Mouse (Mus musculus) embryonic fibroblast, embryonic 13.5 days (primary cell): ENCODE results near the gene Morc3. TPM values are rescaled to one million over a fixed set of nuclear protein-coding genes. Genes with fewer than 3 reads are reported as not detected.
"Not testable (repeated sequence)": the region's sequence is repeated elsewhere in the genome, so short reads cannot be mapped to it uniquely, and the experiment has no call there.

Experiments
- H3K27ac ChIP-seq: 2 replicates; pipeline ENCODE4 v1.5.1; 2012; ENCODE audit warnings: low read length, control low read depth, inconsistent platforms; ENCODE audit not compliant: insufficient read depth
- H3K4me1 ChIP-seq: 2 replicates; pipeline ENCODE4 v1.6.1; 2011; ENCODE audit warnings: low read length; ENCODE audit not compliant: control insufficient read depth, insufficient read depth
- H3K4me3 ChIP-seq: 2 replicates; pipeline ENCODE4 v1.5.1; 2011; ENCODE audit warnings: mild to moderate bottlenecking, control low read depth, low read length; ENCODE audit not compliant: insufficient read depth
- CTCF ChIP-seq: IDR thresholded peaks from 2 replicates; pipeline ENCODE4 v1.5.1; 2011; ENCODE audit warnings: mild to moderate bottlenecking, control low read depth, low read length, moderate library complexity, borderline replicate concordance; ENCODE audit not compliant: insufficient read depth
- POLR2A ChIP-seq: IDR thresholded peaks from 2 replicates; pipeline ENCODE4 v1.6.1; 2011; ENCODE audit warnings: low read depth, mild to moderate bottlenecking, control low read depth, low read length, moderate library complexity
- polyA plus RNA-seq: library from polyadenylated mRNA; stranded (reverse); fragments of >200 nt; gene quantifications from 2 replicates; pipeline ENCODE4 v1.2.4, GENCODE M21; 2011; ENCODE audit warnings: low read depth; ENCODE audit not compliant: missing spikeins, insufficient read length

Morc3 gene
- polyA plus RNA-seq, 1 experiment = 41.2 TPM

- TF ChIP-seq POLR2A = no peak
- no peak for TF ChIP-seq CTCF
- no peaks in the 10 kb centered on the region for H3K4me1 ChIP-seq
- no peak overlapping the region for H3K27ac ChIP-seq
- no peak overlapping the region for H3K4me3 ChIP-seq
Measured at GRCm38 (mm10) chr16:93817371-93817770, 14.6 kb upstream of the Morc3 start.

GRCm38 (mm10) chr16:93818691-93819324 is 13.1 kb upstream of the Morc3 start:
- TF ChIP-seq CTCF (no peak), POLR2A (no peak)
- no peak overlapping the region for H3K27ac ChIP-seq
- no peak overlapping the region for H3K4me3 ChIP-seq
- no peaks in the 10 kb centered on the region for H3K4me1 ChIP-seq

- no peak for TF ChIP-seq CTCF
- no peak for TF ChIP-seq POLR2A
- Histone ChIP-seq H3K27ac (no peak overlapping the region), H3K4me1 (no peaks in the 10 kb centered on the region), H3K4me3 (no peak overlapping the region)
Measured at GRCm38 (mm10) chr16:93819325-93819696, 12.6 kb upstream of the Morc3 start.

- TF ChIP-seq POLR2A = no peak
- no peak for TF ChIP-seq CTCF
- Histone ChIP-seq H3K4me3 (no peak overlapping the region), H3K27ac (no peak overlapping the region), H3K4me1 (no peaks in the 10 kb centered on the region)
Measured at GRCm38 (mm10) chr16:93820040-93820439, 11.9 kb upstream of the Morc3 start.

- Histone ChIP-seq H3K27ac (no peak overlapping the region), H3K4me1 (no peaks in the 10 kb centered on the region), H3K4me3 (no peak overlapping the region)
- TF ChIP-seq POLR2A = no peak
- TF ChIP-seq CTCF = no peak
Measured at GRCm38 (mm10) chr16:93821706-93822105, 10.2 kb upstream of the Morc3 start.

- H3K4me1 ChIP-seq, H3K27ac ChIP-seq, H3K4me3 ChIP-seq: not testable (repeated sequence)
Measured at GRCm38 (mm10) chr16:93822433-93823225, 9.3 kb upstream of the Morc3 start.

- no peaks in the 10 kb centered on the region for H3K4me1 ChIP-seq
- no peak overlapping the region for H3K27ac ChIP-seq
- no peak overlapping the region for H3K4me3 ChIP-seq
- TF ChIP-seq POLR2A (no peak), CTCF (no peak)
Measured at GRCm38 (mm10) chr16:93824799-93825198, 7.1 kb upstream of the Morc3 start.

- no peak overlapping the region for H3K4me3 ChIP-seq
- no peak overlapping the region for H3K27ac ChIP-seq
- H3K4me1 ChIP-seq = no peaks in the 10 kb centered on the region
- no peak for TF ChIP-seq CTCF
- TF ChIP-seq POLR2A = no peak
Measured at GRCm38 (mm10) chr16:93825463-93825862, 6.5 kb upstream of the Morc3 start.

GRCm38 (mm10) chr16:93826054-93826453 is 5.9 kb upstream of the Morc3 start:
- no peak for TF ChIP-seq POLR2A
- no peak for TF ChIP-seq CTCF
- H3K4me3 ChIP-seq = no peak overlapping the region
- H3K4me1 ChIP-seq = no peaks in the 10 kb centered on the region
- H3K27ac ChIP-seq = no peak overlapping the region

GRCm38 (mm10) chr16:93826478-93826877 is 5.4 kb upstream of the Morc3 start:
- H3K4me1 ChIP-seq, H3K4me3 ChIP-seq, H3K27ac ChIP-seq: not testable (repeated sequence)
